Mouse (Mus musculus) C2C12 (cell line): ENCODE measurements at regions not wholly inside any gene's neighbourhood (a gene's known extent, or its start where the extent isn't known, plus 50 kb on each side); places are given as distances from the start of the nearest gene placed in this dataset.

Experiments used
- CEBPB ChIP-seq: IDR thresholded peaks from one replicate; pipeline ENCODE4 v1.6.1; 2011; ENCODE audit warnings: low read depth, mild to moderate bottlenecking, control low read depth, moderate library complexity
- CTCF ChIP-seq: IDR thresholded peaks from one replicate; pipeline ENCODE4 v1.5.1; 2011; ENCODE audit not compliant: control insufficient read depth, insufficient read depth, insufficient read length
- FOSL1 ChIP-seq: IDR thresholded peaks from one replicate; pipeline ENCODE4 v1.8.0; 2011; ENCODE audit warnings: mild to moderate bottlenecking, low read length; ENCODE audit not compliant: poor library complexity, insufficient read depth, severe bottlenecking
- MAX ChIP-seq: IDR thresholded peaks from one replicate; pipeline ENCODE4 v1.6.1; 2011; ENCODE audit warnings: mild to moderate bottlenecking, control low read depth
- MYOD1 ChIP-seq: IDR thresholded peaks from one replicate; pipeline ENCODE4 v1.6.1; 2011; ENCODE audit warnings: low read depth; ENCODE audit not compliant: control insufficient read depth, insufficient read length
- MYOG ChIP-seq: IDR thresholded peaks from one replicate; pipeline ENCODE4 v1.6.1; 2011; ENCODE audit not compliant: control insufficient read depth, insufficient read length; ENCODE audit errors: extremely low read depth
- USF1 ChIP-seq: IDR thresholded peaks from one replicate; pipeline ENCODE4 v1.6.1; 2011; ENCODE audit warnings: low read depth, mild to moderate bottlenecking, control low read depth, moderate library complexity

DNA sequence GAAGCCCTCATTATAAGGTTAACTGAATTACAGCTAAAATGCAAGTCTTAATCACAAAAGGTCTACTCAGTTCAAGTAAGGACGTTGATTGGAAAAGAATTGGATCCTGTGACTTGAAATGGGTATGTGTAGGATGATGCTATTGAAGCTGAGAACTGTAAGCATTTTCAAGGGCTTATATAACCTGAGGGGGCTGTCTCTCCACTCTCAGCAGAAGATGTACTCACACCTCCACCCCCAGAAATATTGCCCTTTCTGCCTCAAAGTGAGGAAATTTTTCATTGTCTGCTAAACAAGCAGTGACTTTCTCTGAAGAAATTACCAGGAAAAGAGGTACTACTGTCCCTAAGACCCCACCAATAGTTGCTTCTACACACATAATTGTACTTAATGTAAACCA, 246.1 kb upstream of the 4930595M18Rik start:
- TF ChIP-seq CTCF (no peak), MYOD1 (no peak), MAX (no peak), MYOG (no peak), FOSL1 (no peak), USF1 (no peak), CEBPB (no peak)
